Mouse (Mus musculus) cerebellum, adult 2 months (tissue): ENCODE data around the gene Cdkn2aipnl.

ENCODE experiments used
- CTCF ChIP-seq: fragments of 200-500 bp; IDR thresholded peaks from 2 replicates; pipeline ENCODE4 v1.5.1; 2011; ENCODE audit warnings: low read depth, mild to moderate bottlenecking, control low read depth, low read length, moderate library complexity, borderline replicate concordance; ENCODE audit not compliant: insufficient read depth
- POLR2A ChIP-seq: fragments of 200-500 bp; IDR thresholded peaks from 2 replicates; pipeline ENCODE4 v1.6.1; 2011; ENCODE audit warnings: low read length, control low read depth, borderline replicate concordance; ENCODE audit not compliant: insufficient read depth

- TF ChIP-seq POLR2A (no peak), CTCF (no peak)
Observed at GRCm38 (mm10) chr11:52003505-52003771, 36.0 kb downstream of the Cdkn2aipnl start.
